Mouse (Mus musculus) regulatory T cell (primary cell): Measurements from ENCODE around the gene Fancc.
"Not testable (repeated sequence)": the region's sequence is repeated elsewhere in the genome, so short reads cannot be mapped to it uniquely, and the experiment has no call there.

ENCODE experiments used
- in situ Hi-C: fragments of 300-600 bp; cut with MboI, MseI; formaldehyde crosslinking; loops from one replicate; pipeline ENCODE4 v1.15.1; 2025; ENCODE audit warnings: high pct_unique_total_duplicates

Gene Fancc

DNA sequence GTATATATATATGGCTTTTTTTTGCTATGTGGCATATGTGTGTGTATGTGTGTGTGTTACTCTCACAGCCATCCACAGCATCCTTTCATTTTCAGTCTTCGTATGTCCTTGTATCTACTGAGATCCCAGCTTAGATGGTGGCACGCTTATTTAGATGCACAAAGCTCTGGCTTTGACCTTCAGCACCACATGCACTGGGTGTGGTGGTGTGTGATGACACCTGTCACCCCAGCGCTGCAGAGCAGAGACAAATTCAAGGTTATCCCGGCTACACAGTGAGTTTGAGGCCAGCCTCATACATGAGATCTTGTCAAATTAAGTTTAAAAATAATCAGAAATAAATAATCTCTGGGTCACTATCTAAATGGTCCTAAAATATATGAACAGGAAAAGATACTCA is 141.0 kb downstream of the Fancc start:
- in situ Hi-C loops, result no loop called here

DNA sequence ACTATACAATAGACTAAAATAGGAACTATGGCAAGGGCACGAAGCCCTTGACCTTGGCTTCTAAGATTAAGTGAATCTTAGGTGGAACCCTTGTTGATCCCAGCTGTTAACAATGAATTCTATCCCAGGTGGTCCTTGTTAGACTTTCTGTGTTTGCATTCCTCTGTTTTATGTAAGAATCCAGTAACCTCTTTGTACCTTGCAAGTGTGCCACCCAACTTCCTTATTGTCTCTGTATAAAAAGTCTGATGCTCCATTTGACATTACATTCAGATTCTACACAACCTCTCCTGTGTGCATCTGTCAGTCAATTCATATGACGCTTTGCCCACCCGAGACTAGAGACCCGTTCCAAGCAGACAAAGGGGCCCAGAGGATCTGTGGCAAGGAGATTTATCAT is 143.8 kb downstream of the Fancc start:
- in situ Hi-C loops, result not testable (repeated sequence)

DNA sequence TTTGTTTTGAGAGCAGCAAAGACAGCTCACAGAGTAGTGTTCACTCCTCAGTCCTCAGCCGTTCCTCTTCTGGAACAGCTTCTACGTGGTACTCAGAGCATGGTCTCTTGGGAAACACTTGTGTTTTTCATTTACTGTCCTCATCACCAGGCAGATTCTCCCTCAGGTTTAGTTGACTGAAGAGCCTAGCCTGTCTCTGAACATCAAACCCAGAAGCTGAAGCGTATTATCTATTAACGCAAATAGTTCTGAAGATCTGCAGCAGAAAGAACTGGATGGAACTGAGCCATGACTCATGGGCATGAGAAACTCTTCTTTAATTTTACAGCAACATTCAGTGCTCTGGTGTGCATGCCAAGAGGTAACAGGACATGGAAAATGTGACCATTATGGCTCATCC is 147.0 kb downstream of the Fancc start:
- in situ Hi-C loops, result no loop called here

DNA sequence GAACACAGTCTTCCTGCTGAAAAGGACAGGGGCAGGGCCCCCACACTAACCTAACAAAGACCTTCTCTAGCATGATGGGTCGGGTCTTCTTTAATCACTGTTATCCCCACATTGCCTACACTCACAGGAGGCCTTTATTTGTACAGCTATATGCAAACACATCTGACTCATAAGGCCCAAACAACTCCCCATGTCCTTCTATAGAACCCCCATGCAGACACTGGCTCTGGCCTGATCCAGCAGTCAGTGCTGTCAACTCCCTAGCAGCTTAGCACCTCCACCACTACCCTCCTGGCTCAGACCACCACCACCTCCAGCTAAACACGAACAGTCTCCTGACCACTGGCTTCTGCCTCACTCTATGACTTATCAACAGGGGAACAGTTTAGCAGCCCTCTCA is 149.4 kb downstream of the Fancc start:
- in situ Hi-C loops, result no loop called here

DNA sequence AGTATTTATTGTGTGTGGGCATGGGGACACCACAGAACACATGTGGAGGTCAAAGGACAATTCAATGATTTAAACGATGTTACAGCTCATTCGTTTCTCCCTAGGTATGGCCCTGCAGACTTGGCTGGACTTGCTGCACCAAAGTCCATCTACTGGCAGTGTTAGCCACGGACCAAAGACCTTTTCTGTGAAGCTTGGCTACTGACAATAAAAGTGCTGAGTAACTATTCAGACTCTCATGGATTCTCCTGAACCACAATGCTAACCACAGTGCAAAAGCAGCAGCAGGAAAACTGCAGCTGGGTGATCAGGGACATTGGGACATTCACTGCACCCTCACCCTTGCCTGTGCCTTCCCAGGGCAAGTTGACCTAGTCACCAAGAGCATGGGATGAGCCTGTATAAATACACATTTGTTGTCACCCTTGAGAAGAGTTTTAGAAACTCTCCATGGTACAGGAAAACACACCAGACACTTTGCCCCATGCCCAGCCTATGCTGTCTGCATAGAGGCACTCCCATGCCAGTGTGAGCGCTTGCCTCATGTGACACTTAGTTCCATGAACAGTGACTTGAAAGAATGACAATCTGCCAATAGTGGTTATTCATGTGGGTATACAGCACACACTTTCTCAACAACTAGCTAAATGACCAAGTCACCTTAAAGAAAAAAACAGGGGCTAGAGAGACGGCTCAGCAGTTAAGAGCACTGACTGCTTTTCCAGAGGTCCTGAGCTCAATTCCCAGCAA is 151.4 kb downstream of the Fancc start:
- in situ Hi-C loops, result no loop called here

DNA sequence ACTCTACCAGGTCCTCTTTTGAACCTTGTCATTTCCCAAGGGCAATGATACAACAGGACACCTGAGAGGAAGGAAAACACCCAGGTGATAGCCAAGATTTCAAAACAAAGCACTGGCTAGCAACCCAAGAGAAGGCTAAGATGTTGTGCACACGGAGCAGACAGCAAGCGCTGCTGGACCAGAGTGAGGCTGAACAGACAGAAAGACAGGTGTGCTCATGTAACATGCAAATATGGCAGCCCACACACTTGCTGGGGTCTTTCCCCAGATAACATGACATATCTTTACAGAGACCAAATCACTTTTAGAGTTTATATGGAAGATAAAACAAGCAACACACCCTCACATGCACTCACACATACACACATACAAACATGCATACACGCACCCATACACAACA is 152.6 kb downstream of the Fancc start:
- in situ Hi-C loops, result no loop called here

DNA sequence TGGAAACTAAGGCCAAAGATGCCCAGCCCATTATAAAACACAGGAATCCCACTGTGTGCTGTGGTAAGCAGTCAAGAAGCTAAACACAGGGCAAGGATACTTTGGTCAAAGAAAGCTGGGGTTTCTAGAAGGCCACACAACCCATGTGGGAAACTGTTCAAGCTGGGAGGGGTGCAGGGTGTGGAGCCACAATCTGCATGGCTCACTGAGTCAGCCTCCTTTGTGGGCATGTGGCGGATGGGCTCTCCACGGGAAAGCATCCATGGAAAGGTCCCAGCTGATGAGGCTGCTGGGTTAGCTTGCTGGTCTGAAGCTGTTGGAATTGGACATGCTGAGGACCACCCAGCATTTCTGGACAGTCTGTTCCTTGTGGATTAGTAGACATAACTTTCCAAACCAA is 154.3 kb downstream of the Fancc start:
- in situ Hi-C loops, result no loop called here

DNA sequence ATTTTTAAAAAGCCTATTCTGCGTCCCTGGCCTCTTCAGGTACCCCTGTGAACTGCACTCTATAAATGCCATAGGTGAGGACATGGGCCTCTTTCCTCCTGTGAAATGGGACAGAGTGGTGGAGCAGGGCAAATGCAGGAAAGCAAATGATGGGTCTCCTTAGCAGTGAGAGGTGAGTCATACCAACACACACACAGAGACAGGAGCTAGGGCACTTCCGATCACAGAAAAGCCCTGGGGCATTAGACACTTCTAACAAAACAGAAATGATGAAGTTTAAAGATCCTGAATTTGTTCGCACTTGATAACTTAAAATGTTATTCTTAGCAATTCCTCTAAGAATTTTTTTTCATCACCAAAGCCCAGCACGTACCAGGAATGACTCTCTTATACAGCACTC is 157.1 kb downstream of the Fancc start:
- in situ Hi-C loops, result no loop called here

DNA sequence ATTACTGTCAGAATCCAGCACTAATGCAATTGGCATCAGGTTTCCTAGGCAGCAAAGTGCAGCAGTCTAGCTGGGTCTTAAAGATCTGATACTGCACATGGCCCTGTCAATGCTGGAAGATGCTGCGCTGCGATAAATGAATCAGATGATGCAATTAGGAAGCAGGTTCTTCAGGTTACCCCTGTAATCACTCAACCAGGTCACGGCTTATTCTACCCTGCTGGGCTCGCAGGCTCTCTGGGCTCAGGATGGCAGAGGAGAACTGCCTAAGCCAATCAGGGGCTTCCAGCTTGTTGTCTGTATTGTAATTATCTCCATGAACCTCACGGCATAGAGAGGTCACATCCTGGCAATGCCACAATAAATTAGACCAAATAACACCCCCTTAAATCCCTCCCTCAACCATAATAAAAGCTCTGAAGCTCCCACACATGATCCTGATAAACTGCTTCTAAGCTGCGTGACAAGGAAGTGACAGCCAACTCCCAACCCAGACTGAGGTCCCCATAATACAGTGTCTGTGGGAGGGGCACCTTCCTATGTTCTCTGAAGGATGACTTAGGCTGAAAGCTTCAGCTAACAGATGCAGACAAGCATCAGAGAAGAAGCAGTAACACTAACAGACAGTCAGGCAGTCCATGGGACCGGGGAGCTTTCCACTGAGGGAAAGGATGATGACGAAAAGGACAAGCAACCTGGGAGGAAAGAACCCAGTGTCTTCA is 159.7 kb downstream of the Fancc start:
- in situ Hi-C loops, result no loop called here

DNA sequence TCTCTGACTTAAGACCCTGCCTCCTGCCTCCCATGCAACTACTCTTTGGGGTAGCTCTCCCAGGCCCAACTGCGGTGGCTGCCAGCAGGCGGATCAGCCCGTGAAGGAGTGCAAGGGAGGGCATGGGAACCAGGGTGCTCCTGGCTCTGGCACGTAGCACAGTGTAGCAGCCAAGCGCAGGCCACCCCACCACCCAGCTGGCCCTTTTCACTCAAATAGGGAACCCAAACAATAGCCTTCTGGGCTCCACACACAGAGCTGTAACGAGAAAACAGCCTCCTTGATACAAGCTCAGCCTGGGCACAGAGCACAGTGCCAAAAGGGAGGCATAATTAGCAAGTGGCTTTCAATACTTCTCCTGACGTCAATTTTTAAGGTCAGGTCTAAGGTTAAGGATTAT is 160.7 kb downstream of the Fancc start:
- in situ Hi-C loops, result no loop called here

DNA sequence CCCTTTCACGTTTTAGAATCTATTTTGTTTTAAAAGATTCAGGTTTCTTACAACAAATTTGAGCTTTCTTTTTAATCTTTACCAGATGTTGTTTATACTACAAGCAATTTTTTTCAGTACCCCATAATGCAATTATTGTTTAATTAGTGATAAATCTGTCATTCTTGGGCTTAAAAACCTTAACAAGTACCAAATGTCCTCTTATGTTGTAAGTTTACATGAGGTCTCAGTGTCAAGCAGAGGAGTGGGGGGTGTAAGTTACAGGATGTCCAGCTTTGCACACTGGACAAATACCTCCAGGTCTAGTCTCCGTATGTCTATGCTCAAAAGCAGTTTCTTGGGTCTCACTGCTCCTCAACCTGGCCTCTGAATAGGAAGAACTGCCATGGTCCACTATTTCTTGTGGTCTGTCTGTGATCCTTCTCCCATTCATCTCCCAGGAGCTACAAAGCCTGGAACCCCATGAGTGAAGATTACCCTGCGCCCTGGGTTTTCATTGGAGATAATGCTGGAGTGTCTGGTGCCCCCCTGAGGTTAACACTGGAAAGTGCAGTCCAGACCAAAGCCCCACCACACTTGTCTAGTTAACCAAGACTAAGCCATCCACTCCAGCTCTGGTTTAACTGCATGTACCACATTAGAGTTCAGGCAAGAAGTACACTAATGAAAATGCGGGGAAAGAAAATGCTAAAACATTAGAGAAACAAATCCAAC is 161.5 kb downstream of the Fancc start:
- in situ Hi-C loops, result no loop called here

DNA sequence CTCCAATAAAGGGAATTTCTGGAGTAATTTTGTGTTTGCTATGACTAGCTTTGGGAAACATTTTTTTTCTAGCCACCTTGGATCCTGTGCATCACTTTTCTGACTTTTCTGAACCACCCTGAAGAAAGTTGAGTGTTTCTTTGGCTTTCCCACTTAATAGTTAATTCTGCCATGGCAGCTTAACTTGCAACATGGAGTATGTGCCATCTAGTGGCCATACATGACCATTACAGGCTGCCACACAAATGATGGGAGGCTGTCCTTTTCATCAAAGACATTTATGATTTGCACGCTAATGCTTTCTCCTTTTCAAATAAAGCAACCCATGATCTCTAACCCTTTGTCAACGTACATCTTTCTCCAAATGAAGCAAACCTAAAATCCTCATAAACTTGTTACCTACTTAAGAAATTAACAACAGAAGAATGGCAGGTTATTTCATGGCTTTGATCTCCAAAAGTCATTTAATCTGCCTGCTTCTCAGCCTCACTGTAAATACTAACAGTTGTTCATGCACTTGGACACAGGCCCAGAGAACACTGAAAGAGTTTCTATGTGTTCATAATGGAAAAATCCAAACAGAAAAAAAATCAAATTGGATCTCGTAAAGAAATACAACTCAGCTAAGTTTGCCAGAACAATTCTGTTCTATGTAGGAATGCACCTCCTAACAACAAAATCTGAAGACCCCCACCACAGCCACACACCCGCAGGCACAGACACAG is 164.3 kb downstream of the Fancc start:
- in situ Hi-C loops, result loop anchor here (5.0 kb wide), 1 partner anchor 410 kb away; no protein-coding TSS in a partner anchor

DNA sequence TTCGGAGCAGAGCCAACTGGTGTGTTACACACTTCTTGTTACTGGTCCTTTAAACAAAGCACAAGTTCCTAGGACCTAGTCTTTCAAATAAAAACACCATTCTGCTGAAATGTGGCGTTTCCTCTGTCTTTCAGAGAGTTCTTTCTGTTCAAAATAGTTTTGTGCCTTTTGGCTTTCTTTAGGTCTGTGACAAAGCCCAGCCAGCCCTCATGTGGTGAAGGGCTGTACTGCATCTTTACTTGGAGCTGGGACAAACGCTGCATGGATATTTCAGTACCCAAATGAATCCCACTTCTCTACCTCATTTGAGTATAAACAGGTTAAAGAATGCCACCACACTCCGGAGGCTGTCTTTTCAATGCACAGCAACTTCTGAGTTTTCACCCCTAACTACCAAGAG is 165.7 kb downstream of the Fancc start:
- in situ Hi-C loops, result loop anchor here (5.0 kb wide), 1 partner anchor 409 kb away; no protein-coding TSS in a partner anchor

DNA sequence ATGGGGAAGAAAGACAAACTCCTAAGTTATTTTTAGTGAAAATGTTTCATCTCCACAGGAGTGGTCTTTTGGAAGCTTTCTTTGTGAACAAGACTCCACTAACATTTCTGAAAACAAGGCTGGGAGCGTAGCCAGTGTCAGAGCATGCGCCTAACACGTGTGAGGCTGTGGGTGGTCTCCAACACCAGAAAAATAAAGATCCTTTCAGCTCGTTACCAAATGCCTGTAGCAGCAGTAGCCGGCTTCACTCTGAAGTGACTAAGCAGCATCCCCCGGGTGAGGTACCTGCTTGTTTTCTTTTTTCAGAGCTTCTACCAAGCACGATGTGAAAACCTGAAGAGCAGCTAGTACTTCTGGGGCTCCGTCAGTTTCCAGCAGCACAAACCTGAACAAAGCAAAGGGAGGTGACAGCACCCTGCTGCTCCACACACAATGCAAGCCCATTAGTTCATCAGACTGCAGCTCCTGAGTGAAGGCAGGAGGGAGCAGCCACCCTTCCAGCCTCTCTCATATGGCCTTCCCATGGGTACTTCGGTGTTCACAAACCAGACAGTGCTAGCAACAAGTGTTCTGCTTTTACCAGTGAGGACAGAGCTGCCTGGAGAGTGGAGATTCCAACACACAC is 166.7 kb downstream of the Fancc start:
- in situ Hi-C loops, result loop anchor here (5.0 kb wide), 1 partner anchor 408 kb away; no protein-coding TSS in a partner anchor

DNA sequence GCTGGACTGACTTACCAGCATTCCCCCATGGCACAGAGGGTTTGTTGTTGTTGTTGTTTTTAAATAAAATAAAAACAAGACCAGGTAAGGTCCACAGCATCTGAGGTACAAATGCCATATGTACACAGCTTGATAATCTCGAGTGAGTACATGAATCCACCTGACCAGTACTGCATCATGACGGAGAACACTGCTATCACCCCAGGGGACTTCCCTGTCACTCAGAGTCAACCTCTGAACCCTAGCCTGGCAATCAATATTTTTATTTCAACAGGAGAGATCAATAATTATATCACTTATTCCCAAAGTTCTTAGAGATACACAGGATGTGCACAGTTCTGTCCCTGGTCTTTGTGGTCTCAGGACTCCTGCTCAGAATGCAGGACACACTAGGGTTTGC is 171.1 kb downstream of the Fancc start:
- in situ Hi-C loops, result no loop called here

DNA sequence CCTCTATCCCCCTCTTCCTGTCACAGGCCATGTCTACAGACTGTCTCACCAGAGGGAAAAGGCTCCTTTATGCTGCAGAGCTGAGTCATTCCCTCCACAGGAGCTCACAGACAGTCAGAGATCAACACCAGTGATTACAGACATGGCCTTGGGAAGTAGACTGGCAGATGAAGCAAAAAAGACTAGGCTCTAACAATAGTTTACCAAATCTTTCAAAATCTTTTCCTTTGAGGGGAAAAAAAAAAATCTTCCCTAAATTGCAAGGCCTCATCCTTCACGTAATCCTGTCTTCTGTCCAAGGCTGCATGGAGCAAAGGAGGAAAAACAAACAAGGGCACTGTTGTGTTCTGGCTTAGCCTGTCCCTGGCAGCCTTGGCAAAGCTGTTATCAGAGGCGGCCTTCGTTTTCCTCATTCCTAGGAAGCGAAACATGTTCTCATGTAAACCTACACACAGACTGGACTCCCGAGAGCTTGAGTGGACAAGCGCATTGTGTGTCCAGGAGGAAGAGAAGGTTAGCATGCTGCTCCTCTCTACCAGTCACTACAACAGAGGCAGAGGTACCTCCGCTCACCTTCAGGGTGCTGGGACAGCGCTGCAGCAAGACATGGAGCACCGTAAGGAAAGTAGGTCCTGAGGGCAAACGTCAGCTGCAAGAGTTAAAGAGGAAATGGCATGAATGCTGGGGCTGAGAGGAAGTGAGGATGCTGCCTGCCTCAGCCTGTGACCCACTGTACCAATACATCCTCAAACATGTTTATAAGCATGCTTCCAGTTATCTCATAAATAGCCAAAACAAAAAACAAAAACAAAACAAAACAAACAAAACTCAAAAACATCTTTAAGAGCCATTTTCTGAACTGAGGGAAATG is 171.9 kb downstream of the Fancc start:
- in situ Hi-C loops, result no loop called here

DNA sequence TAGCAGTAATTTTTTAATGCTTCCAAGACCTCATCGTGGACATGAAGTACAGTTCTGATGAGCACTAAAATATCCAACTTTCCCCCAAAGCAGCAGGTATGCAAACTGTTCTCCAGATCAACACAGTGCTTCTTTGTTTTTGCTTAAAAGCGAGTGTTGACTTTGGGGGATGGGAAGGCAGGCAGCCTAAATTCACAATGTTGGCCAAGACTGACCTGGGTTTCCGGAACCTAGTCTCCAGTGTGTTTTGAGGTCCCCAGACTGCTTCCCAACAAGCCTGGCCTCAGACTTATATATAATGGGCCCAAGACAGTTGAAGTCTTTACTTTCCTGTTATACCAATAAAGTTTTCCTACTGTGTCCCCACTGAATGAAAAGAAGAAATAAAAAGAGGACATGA is 172.8 kb downstream of the Fancc start:
- in situ Hi-C loops, result no loop called here

DNA sequence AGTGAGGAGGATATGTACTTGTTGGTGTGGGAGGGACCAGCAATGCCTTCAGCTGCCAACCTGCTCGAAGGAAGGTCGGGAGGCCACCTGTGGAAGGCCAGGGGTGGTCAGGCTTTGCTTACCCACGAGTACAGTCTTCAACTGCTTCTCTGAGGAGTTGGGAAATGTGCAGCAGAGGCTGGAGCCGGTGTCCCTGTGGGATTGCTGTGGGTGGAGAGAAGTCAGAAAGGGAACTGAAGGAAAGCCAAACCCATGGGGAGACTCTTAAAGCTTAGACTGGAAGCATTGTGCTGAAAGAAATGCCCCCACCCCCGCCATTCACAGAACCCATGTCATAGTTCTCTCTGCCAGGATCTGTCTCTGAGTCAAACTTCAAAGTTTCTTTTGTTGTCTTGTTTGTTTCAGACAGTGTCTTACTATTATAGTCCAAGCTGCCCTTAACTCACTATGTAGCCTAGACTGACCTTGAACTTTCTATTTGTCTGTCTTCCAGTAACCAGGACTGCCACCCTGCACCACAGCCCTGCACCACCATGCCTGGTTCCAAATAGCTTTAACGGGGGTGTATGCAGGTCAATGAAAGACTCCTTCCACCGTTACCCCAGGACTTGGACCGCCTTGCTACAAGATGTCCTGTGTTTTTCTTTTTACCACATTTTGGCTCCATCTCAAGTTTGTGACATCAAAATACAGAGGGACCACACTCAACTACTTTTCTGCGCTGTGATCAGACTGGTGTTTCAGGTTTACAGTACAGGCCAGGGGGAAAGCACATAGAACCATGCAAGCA is 173.6 kb downstream of the Fancc start:
- in situ Hi-C loops, result no loop called here

DNA sequence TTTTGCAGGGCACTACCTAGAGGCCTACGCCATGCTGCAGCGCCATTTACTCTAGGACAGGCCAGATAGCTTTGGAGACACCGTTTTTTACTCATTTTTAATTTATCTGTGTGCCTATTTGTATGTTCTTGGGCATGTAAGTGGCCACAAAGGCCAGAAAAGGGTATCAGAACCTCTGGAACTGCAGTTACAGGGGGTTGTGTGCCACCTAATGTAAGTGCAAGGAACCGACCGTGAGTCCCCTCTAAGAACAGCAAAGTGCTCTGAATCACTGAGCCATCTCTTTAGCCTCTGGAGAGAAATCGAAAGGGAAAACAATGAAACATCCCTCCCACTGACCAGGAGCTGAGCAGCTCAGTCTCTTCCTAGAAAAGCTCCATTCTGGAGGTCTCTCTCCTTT is 174.3 kb downstream of the Fancc start:
- in situ Hi-C loops, result no loop called here

DNA sequence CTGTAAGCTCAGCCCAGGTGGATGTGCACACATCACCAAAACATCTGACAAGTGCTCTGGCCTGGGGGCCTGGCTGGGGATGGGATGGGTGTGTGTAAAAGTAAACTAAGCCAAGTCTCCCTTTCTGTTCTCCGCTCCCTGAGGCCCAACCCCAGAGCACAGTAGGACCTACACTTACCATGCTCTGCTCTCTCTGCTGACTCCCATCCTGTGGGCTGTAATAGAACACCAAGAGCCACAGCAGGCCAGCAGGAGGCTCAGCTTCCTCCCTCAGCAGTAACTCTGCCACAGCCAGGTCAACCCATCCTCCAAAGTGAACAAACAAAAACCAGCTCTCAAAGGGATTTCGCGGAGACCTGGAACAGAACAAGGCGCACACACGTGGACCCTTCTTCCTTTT is 175.4 kb downstream of the Fancc start:
- in situ Hi-C loops, result no loop called here
